Mouse (Mus musculus) yolk sac, embryonic 10.5 days (tissue): ENCODE data around the gene S100a3.

Experiments used
- DNase-seq: peaks from one replicate; pipeline ENCODE4 v3.0.0-alpha.2; 2017; ENCODE audit warnings: low spot score

Gene S100a3

GRCm38 (mm10) chr3:90627366-90627765, 67.0 kb downstream of the S100a3 start:
- no peak for DNase-seq

DNA sequence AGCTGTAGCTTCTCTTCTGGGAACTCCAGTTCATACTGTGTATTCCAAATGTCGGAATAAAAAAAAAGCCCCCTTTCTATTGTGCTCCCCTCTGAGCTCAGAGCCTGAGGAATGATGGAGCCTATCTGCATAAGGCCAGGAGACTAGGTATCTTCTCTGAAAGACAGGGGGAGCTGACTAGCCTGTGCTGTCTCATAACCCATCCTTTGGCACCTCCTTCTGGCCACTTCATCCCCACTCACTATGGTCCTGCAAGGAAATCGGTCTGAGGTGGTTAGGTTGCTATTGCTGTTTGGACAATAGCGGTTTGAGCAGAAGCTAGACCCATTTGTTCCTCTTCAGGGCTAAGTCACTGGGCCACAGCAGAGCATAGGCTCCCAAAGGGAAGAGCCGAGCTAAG, 67.4 kb downstream of the S100a3 start:
- peak; percentile 11 for DNase-seq

DNA sequence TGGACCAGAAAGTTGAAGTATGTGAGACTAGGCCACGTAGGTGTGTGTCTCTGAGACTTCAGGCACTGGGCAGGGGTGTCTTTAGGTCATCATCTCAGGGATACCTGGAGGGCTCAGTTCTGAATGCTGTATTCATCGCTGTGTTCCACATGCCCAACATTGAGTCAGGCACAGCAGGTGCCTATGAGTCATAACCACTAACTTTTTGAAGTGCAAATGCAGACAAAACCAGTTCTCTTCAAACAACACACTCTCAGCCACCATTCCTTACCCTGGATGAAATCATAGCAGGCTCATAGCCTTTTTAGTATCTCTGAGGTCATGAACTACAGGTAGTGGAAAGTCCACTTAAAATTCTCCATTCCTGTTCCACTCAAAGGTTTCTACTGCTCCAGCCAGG, 68.9 kb downstream of the S100a3 start:
- no peak for DNase-seq

DNA sequence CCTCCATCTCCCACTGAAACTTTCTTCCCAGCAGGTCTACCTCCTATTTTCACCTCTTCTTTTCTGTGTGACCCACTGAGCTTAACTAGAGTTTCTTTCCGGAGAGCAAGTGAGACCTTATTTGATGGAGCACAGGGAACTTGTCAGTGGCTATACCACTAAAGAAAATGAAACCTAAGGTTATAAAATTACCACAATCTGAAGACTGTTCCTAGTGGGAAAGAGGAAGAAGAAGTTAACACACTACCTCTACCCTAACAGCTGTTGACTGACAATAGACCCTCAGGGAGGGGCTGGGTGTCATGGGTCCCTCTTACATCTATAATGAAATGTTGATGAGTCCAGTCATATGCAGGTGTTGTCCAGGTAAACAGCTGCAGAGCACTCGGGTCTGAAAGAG, 71.6 kb downstream of the S100a3 start:
- no peak for DNase-seq

GRCm38 (mm10) chr3:90638511-90639275, 78.3 kb downstream of the S100a3 start:
- no peak for DNase-seq

DNA sequence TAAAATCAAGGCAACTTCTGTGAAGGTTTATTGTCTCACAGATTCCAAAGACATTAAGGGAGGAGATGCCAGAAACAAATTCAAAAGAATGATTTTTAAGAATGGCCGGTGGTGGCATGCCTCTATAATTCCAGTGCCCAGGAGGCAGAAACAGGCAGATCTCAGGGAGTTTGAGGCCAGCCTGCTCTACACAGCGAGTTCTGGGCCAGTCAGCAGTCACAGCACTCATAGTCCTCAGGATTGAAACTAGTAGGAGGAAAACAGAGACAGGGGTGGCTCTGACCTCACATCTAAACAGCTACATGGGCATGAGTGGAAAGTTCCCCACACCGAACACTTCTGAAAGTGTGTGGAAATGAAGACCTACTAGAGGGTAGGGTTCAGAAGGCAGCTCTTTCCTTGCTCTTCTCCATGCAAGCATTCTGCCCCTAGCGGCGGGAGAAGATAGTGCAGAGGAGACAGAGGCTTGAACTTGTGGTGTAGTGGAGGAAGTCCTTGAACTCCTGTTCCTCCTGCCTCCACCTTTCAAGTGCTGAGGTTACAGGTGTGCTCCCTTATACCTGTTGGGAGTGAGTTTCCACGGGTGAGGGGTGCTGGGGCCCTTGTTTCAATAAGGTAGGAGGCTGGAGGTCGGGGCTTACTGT, 79.3 kb downstream of the S100a3 start:
- peak; percentile 12 for DNase-seq

GRCm38 (mm10) chr3:90640981-90641380, 80.6 kb downstream of the S100a3 start:
- DNase-seq: no peak

DNA sequence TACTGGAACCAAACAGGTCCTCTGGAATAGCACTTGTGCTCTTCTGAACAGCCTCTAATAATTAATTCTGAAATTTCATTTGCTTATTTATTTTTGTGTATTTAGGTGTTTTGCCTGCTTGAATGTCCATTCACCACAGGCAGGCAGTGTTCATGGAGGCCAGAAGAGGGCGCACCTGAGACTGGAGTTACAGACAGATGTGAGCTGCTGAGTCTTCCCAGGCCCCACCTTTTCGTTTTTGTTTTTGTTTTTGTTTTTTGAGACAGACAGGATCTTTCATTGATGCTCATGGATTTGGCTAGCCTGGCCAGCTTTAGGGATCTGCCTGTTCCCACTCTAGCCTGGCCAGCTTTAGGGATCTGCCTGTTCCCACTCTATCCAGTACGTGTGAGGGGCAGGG, 83.8 kb downstream of the S100a3 start:
- no peak for DNase-seq

GRCm38 (mm10) chr3:90647291-90647690, 86.9 kb downstream of the S100a3 start:
- DNase-seq: no peak

DNA sequence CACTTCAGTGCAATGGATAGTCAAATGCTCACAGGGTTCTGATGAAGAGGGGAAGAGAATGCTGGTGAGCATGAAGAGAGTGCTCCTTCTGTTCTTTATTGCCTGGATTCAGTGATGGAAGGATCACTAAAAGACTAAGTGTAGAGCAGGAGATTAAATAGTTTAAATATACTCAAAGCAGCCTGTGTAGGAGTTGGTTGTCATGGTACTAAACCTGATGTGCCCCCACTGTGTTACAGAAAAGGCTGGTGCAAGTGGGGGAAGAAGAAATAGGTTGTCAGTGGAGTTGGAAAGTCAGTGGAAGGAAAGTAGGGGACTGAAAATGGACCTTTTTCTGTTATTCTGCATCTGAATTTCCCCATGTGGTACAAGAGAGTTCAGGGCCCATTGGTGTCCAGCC, 88.6 kb downstream of the S100a3 start:
- DNase-seq: no peak

DNA sequence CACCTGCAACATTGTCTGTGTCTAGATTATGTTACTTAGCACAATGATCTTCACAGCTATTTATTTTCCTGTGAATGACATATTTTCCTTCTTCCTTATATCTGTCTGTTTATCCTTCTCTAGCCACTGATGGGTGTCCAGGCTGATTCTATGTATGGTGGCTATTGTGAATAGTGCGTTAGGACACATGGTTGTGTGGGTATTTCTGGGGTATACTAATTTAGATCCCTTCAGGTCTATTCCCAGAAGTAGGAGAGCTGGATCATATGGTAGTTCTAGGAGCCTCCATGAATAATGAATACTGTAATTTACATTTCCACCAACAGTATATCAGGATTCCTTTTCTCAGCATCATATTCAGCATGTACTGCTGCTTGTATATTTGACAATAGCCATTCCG, 89.5 kb downstream of the S100a3 start:
- DNase-seq: no peak
